Mouse (Mus musculus): Measurements from ENCODE around the gene Kcnma1. TPM values are rescaled to one million over a fixed set of nuclear protein-coding genes. Genes with fewer than 3 reads are reported as not detected.

Kcnma1 gene
- total and polyA plus RNA-seq, 2 experiments, result 0.18 TPM; not detected in 1

DNA sequence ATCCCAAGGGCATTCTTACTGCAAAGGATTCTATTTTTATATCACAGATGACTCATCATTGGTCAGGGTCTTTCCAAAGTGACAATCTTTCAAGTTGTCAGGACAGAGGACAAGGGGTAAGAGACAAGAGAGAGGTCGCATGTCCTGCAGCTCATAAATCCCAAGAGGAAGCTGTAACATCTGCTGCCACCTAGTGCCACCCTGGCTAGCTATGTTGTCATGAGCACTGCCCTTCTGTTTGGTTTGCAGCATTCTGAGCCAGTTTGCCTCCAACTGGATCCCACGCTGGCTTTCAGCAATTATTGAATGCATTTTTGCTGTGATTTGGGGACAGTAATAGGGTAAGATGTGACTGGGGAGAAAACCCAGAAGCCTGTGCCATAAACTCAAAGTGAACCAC is 373.6 kb downstream of the Kcnma1 start:
- Histone ChIP-seq H3K27ac (replicated peaks; ENCODE audit: insufficient read depth, low read depth, low read length) (no peak overlapping the region), H3K36me3 (ENCODE audit: control insufficient read depth, insufficient read depth, low read length) (no peaks in the 10 kb centered on the region), H3K27me3 (ENCODE audit: control insufficient read depth, insufficient read depth, low read length) (no peaks in the 10 kb centered on the region), H3K9ac (ENCODE audit: low read depth, low read length) (no peak overlapping the region), H3K79me2 (ENCODE audit: control insufficient read depth, insufficient read depth, low read length) (no peaks in the 10 kb centered on the region), H3K4me1 (ENCODE audit: control insufficient read depth, insufficient read depth, low read length) (no peaks in the 10 kb centered on the region), H3K4me3 (ENCODE audit: insufficient read depth, low read depth, low read length) (no peak overlapping the region)
- 35% methylated on average over 2 of the region's 2 CpGs for WGBS
- no peak for TF ChIP-seq POLR2A (IDR thresholded peaks at IDR 0.05; ENCODE audit: extremely low read depth, insufficient read depth, low read length)
- no peak for TF ChIP-seq CTCF (IDR thresholded peaks at IDR 0.05; ENCODE audit: low read depth, low read length)
- no peak for DNase-seq (ENCODE audit: extremely low read depth, low read depth, low spot score)

DNA sequence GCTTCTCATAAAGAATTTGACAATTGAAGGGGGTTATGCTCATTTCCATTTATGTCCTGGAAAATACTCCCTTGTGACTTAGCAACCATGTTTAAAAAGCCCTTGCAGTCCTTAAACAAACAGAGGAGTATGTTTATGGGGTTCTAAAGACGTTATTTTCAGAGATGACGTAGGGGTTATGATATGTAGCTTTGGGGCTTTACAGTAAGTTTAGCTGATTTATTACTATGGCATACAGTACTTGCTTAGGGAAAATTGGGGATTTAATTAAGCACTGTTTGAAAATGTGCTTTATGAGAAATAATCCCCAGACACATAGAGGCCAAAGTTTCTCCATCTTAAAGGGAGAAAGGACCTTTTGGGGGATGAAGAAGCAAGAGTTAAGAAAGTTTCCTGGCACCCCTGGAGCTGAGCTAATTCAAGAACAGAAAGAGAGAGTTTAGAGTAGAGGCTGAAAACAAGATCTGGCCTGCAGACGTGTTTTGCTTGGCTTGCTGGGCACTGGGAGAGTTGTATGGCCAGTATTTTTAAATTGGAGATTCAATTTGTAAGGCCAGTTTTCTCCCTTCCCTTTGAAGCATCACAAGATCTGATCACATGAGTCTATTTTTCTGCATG is 376.1 kb downstream of the Kcnma1 start:
- no peak for TF ChIP-seq CTCF (IDR thresholded peaks at IDR 0.05; ENCODE audit: low read depth, low read length)
- TF ChIP-seq POLR2A (IDR thresholded peaks at IDR 0.05; ENCODE audit: extremely low read depth, insufficient read depth, low read length), result no peak
- no peak overlapping the region for H3K9ac ChIP-seq (ENCODE audit: low read depth, low read length)

DNA sequence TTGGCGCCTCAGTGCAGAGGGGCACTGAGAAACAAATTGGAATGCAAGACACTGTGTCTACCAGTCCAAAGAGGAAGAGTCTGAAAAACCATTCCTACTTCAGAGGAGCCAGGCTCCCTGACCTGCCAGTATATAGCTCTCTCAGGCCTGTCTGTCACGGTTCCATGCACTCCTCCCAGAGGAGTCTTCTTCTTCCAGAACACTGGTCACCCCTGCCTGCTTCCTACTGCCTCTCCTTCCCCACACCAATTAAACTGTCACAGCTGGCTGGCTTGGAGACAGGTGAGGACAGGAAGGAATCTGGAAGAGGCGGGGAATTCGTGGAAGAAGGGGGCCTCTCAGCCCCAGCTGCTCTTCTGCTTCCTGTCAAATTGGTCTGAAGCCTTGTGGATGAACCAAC is 378.4 kb downstream of the Kcnma1 start:
- H3K4me1 ChIP-seq (ENCODE audit: control insufficient read depth, insufficient read depth, low read length), result no peaks in the 10 kb centered on the region
- H3K27me3 ChIP-seq (ENCODE audit: control insufficient read depth, insufficient read depth, low read length), result no peaks in the 10 kb centered on the region
- H3K36me3 ChIP-seq (ENCODE audit: control insufficient read depth, insufficient read depth, low read length), result no peaks in the 10 kb centered on the region
- no peak for TF ChIP-seq POLR2A (IDR thresholded peaks at IDR 0.05; ENCODE audit: extremely low read depth, insufficient read depth, low read length)
- TF ChIP-seq CTCF (IDR thresholded peaks at IDR 0.05; ENCODE audit: low read depth, low read length), result no peak
- no peak for DNase-seq (ENCODE audit: extremely low read depth, low read depth, low spot score)
- no peak overlapping the region for H3K4me3 ChIP-seq (ENCODE audit: insufficient read depth, low read depth, low read length)
- H3K79me2 ChIP-seq (ENCODE audit: control insufficient read depth, insufficient read depth, low read length), result no peaks in the 10 kb centered on the region
- WGBS, result 70% methylated on average over 4 of the region's 4 CpGs
- no peak overlapping the region for H3K9ac ChIP-seq (ENCODE audit: low read depth, low read length)
- H3K27ac ChIP-seq (replicated peaks; ENCODE audit: insufficient read depth, low read depth, low read length), result no peak overlapping the region

More for the DNA sequence above, 376.1 kb downstream of the Kcnma1 start:
- H3K27ac ChIP-seq (replicated peaks; ENCODE audit: insufficient read depth, low read depth, low read length), result no peak overlapping the region
- 65% methylated on average over 3 of the region's 3 CpGs for WGBS
- no peaks in the 10 kb centered on the region for H3K79me2 ChIP-seq (ENCODE audit: control insufficient read depth, insufficient read depth, low read length)
- no peak overlapping the region for H3K4me3 ChIP-seq (ENCODE audit: insufficient read depth, low read depth, low read length)
- no peaks in the 10 kb centered on the region for H3K4me1 ChIP-seq (ENCODE audit: control insufficient read depth, insufficient read depth, low read length)
- H3K27me3 ChIP-seq (ENCODE audit: control insufficient read depth, insufficient read depth, low read length), result no peaks in the 10 kb centered on the region
- H3K36me3 ChIP-seq (ENCODE audit: control insufficient read depth, insufficient read depth, low read length), result no peaks in the 10 kb centered on the region
- no peak for DNase-seq (ENCODE audit: extremely low read depth, low read depth, low spot score)

DNA sequence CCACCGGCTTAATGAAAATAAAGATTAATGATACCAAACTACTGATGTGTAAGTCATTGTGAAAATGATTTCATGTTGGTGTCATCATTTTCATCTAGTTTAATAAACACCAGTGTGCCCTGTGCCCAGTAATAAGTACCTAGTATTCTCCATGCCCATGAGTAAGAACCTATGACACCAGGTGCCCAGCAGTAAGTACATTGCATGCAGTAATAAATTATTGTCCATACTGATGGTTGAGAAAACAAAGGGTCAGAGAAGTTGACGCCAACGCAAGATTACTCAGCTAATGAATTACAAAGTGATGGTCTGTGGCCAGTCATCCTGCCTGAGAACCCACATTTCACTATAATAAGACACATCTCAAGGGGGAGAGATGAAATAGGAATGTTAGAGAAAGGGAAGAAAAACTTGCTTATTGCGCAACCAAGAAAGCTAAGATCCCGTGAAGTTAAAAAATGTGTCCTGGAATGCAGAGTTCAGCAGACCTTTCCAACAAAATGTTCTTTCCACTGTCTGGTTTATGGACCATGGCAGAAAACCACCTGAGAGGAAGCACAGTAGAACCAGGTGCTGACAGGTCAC is 381.2 kb downstream of the Kcnma1 start:
- H3K36me3 ChIP-seq (ENCODE audit: control insufficient read depth, insufficient read depth, low read length), result no peaks in the 10 kb centered on the region
- 91% methylated on average over 5 of the region's 5 CpGs for WGBS
- TF ChIP-seq POLR2A (IDR thresholded peaks at IDR 0.05; ENCODE audit: extremely low read depth, insufficient read depth, low read length) (no peak), CTCF (IDR thresholded peaks at IDR 0.05; ENCODE audit: low read depth, low read length) (no peak)
- no peaks in the 10 kb centered on the region for H3K4me1 ChIP-seq (ENCODE audit: control insufficient read depth, insufficient read depth, low read length)
- H3K27ac ChIP-seq (replicated peaks; ENCODE audit: insufficient read depth, low read depth, low read length), result no peak overlapping the region
- H3K79me2 ChIP-seq (ENCODE audit: control insufficient read depth, insufficient read depth, low read length), result no peaks in the 10 kb centered on the region
- no peak for DNase-seq (ENCODE audit: extremely low read depth, low read depth, low spot score)
- H3K27me3 ChIP-seq (ENCODE audit: control insufficient read depth, insufficient read depth, low read length), result no peaks in the 10 kb centered on the region
- H3K4me3 ChIP-seq (ENCODE audit: insufficient read depth, low read depth, low read length), result no peak overlapping the region
- no peak overlapping the region for H3K9ac ChIP-seq (ENCODE audit: low read depth, low read length)

DNA sequence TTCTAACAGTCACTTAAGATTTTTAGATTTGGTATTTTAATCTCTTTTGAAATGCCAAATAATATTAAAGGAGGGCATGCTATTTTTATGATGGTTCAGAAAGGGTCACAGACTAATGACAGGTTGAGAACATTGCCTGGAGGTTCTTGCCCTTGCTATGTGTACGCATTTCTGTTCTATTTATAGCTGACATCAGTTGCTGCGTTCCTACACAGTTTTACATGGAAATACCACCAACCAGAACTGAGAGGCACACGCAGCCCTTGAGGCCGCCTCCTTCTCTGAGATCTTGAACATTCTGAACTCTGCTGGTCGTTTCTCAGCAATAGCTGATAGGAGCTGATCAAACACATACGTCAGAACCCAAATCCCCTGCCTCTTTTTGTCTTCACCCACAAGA is 387.4 kb downstream of the Kcnma1 start:
- H3K36me3 ChIP-seq (ENCODE audit: control insufficient read depth, insufficient read depth, low read length), result no peaks in the 10 kb centered on the region
- no peak overlapping the region for H3K27ac ChIP-seq (replicated peaks; ENCODE audit: insufficient read depth, low read depth, low read length)
- TF ChIP-seq CTCF (IDR thresholded peaks at IDR 0.05; ENCODE audit: low read depth, low read length), result no peak
- no peaks in the 10 kb centered on the region for H3K4me1 ChIP-seq (ENCODE audit: control insufficient read depth, insufficient read depth, low read length)
- no peak overlapping the region for H3K4me3 ChIP-seq (ENCODE audit: insufficient read depth, low read depth, low read length)
- WGBS, result 61% methylated on average over 6 of the region's 6 CpGs
- H3K27me3 ChIP-seq (ENCODE audit: control insufficient read depth, insufficient read depth, low read length), result no peaks in the 10 kb centered on the region
- H3K79me2 ChIP-seq (ENCODE audit: control insufficient read depth, insufficient read depth, low read length), result no peaks in the 10 kb centered on the region
- DNase-seq (ENCODE audit: extremely low read depth, low read depth, low spot score), result no peak
- H3K9ac ChIP-seq (ENCODE audit: low read depth, low read length), result no peak overlapping the region

DNA sequence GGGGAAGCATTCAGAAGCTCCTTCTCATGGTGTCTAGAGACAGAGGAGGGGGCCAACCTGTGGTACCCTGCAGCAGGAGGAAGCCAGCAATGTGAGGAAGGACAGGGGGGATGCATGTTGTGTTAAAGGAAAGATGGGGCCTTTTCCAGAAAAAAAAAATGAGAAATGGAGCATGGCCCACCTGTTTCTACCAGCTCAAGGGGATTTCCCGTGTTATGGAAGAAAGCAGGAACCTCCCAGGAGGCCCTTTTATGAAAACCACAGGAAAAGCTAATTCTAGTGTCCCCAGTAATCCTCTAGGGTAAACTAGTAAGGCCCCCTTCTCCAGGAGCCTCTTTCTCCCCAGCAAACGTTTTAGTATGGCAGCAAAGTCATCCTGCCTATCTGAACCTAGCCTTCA is 388.2 kb downstream of the Kcnma1 start:
- no peaks in the 10 kb centered on the region for H3K36me3 ChIP-seq (ENCODE audit: control insufficient read depth, insufficient read depth, low read length)
- WGBS, result 37% methylated on average over 2 of the region's 2 CpGs
- DNase-seq (ENCODE audit: extremely low read depth, low read depth, low spot score), result no peak

More for the DNA sequence above, 388.2 kb downstream of the Kcnma1 start:
- no peak overlapping the region for H3K27ac ChIP-seq (replicated peaks; ENCODE audit: insufficient read depth, low read depth, low read length)
- H3K79me2 ChIP-seq (ENCODE audit: control insufficient read depth, insufficient read depth, low read length), result no peaks in the 10 kb centered on the region
- no peaks in the 10 kb centered on the region for H3K4me1 ChIP-seq (ENCODE audit: control insufficient read depth, insufficient read depth, low read length)
- H3K9ac ChIP-seq (ENCODE audit: low read depth, low read length), result no peak overlapping the region
- TF ChIP-seq POLR2A (IDR thresholded peaks at IDR 0.05; ENCODE audit: extremely low read depth, insufficient read depth, low read length), result no peak
- TF ChIP-seq CTCF (IDR thresholded peaks at IDR 0.05; ENCODE audit: low read depth, low read length), result no peak
- H3K4me3 ChIP-seq (ENCODE audit: insufficient read depth, low read depth, low read length), result no peak overlapping the region
- H3K27me3 ChIP-seq (ENCODE audit: control insufficient read depth, insufficient read depth, low read length), result no peaks in the 10 kb centered on the region

Data from liver, adult 2 months (tissue).